Mouse (Mus musculus): ENCODE results near the gene Atp6v1g2.

GRCm38 (mm10) chr17:35191723-35192122, 41.7 kb upstream of the Atp6v1g2 start:
- TF ChIP-seq CTCF (IDR thresholded peaks at IDR 0.05; ENCODE audit: low read depth, low read length) (no peak), GATA1 (IDR thresholded peaks at IDR 0.05; ENCODE audit: borderline replicate concordance, low read length) (no peak)

Data from G1E (cell line).